15 mouse cellular contexts compared by ENCODE assay signal in the genomic region with DNA sequence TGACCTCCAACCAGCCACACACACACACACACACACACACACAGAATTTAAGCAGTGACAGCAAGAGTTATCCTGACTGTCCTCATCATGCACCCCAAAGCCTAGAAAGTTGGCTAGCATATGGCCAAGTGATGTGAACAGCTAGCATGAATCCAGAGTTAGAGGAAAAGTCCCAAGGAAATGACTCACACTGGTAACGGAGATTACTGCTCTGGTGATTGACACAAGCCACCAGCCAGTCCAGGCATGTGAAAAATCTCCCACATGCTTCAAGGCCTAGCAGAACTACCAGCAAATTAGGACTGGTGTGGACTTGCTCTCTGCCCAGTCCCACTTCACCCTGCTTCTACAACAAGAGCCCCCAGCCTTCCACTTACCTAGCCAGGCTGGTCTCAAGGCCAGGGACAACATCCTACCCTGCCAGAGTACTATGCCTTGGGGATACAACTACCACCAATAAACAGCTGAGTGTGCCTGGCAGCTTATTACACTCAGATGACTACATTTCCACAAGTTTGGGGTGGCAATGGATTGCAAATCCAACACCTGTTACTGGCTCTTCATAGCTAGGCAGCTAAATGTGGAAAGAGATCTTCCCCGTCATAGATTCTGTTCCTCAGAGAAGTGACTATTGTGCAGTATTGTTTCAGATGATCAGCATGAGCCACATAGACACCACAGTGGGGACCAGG. TPM values are rescaled to one million over a fixed set of nuclear protein-coding genes. Genes with fewer than 3 reads are reported as not detected.
DNase-seq lines count a peak whose midpoint lies in the region; ATAC-seq and TF ChIP-seq lines count a peak whose summit lies in the region.
"Had no signal": no experiment of that assay in that cellular context is flagged by ENCODE, and none has a peak within 500 bp of the region (broad histone marks: within the 10 kb centered on the region; RNA-seq: fewer than 3 reads in every experiment).

No protein-coding gene starts in this region.

- WGBS in embryonic facial prominence, embryonic 14.5 days, result 56% methylated on average over 2 of the region's 2 CpGs
- 80% methylated on average over 2 of the region's 2 CpGs for WGBS in embryonic facial prominence, embryonic 10.5 days
- WGBS in lung, postnatal 0 days, result 60% methylated on average over 2 of the region's 2 CpGs

- H3K9ac ChIP-seq in embryonic facial prominence, embryonic 14.5 days (ENCODE audit: low read depth, low read length), result no peak overlapping the region
- no peak overlapping the region for H3K9ac ChIP-seq in lung, postnatal 0 days (replicated peaks; ENCODE audit: low read depth)
- H3K9ac ChIP-seq: embryonic facial prominence, embryonic 15.5 days; hindbrain, embryonic 14.5 days; liver, embryonic 12.5 days; stomach, embryonic 15.5 days had no signal

- H3K27ac ChIP-seq in embryonic facial prominence, embryonic 14.5 days (replicated peaks; ENCODE audit: low read depth, low read length), result no peak overlapping the region; the same call in 1 of the 2 replicates
- H3K27ac ChIP-seq in embryonic facial prominence, embryonic 10.5 days (replicated peaks), result no peak overlapping the region
- no peak overlapping the region for H3K27ac ChIP-seq in lung, postnatal 0 days (ENCODE audit: low read length)
- H3K27ac ChIP-seq: embryonic facial prominence, embryonic 15.5 days; hindbrain, embryonic 14.5 days; liver, embryonic 12.5 days; stomach, embryonic 15.5 days had no signal

- ATAC-seq in embryonic facial prominence, embryonic 14.5 days (ENCODE audit: low read depth), result no peak
- ATAC-seq in lung, postnatal 0 days, result peak; percentile 30
- no peak for ATAC-seq in CD4-positive, CD25-positive, alpha-beta regulatory T cell, adult 4 months
- ATAC-seq: liver, embryonic 12.5 days had no signal

- no peak for TF ChIP-seq EP300 in lung, postnatal 0 days (IDR thresholded peaks at IDR 0.05)

- no peak overlapping the region for H3K4me3 ChIP-seq in embryonic facial prominence, embryonic 14.5 days (ENCODE audit: low read depth, low read length)
- H3K4me3 ChIP-seq in embryonic facial prominence, embryonic 10.5 days, result no peak overlapping the region
- H3K4me3 ChIP-seq in lung, postnatal 0 days (ENCODE audit: low read depth, low read length), result no peak overlapping the region
- H3K4me3 ChIP-seq: embryonic facial prominence, embryonic 15.5 days; liver, embryonic 12.5 days; stomach, embryonic 15.5 days had no signal

- peak; percentile 56 for DNase-seq in embryonic facial prominence, embryonic 14.5 days (ENCODE audit: low spot score)
- DNase-seq in embryonic facial prominence, embryonic 10.5 days (ENCODE audit: low spot score), result no peak
- DNase-seq in lung, postnatal 0 days (ENCODE audit: low spot score), result peak; percentile 23
- no peak for DNase-seq in lung, postnatal 25 days (ENCODE audit: low spot score)
- peak; percentile 35 for DNase-seq in fibroblast of lung, adult 2 months (ENCODE audit: low read depth)
- peak; percentile 25 for DNase-seq in skeletal muscle tissue, adult 2 months (ENCODE audit: low read depth, low spot score)
- DNase-seq in cerebellum, postnatal 25 days, result no peak
- DNase-seq: cerebellum, adult 9-10 months; layer of hippocampus, postnatal 36 days; right cerebral cortex, postnatal 25 days had no signal

- no peaks in the 10 kb centered on the region for H3K4me1 ChIP-seq in embryonic facial prominence, embryonic 14.5 days (ENCODE audit: control insufficient read depth, insufficient read depth, low read length)
- H3K4me1 ChIP-seq in embryonic facial prominence, embryonic 10.5 days, result peaks cover 19% of the 10 kb centered on the region
- H3K4me1 ChIP-seq in lung, postnatal 0 days (ENCODE audit: insufficient read depth, low read depth, low read length), result peaks cover 9% of the 10 kb centered on the region; the same call in 1 of the 2 replicates

- TF ChIP-seq CTCF in lung, postnatal 0 days (IDR thresholded peaks at IDR 0.05), result no peak

- H3K36me3 ChIP-seq in embryonic facial prominence, embryonic 14.5 days (ENCODE audit: control insufficient read depth, insufficient read depth, low read length), result no peaks in the 10 kb centered on the region
- H3K36me3 ChIP-seq in embryonic facial prominence, embryonic 10.5 days (replicated peaks), result peaks cover 5% of the 10 kb centered on the region
- H3K36me3 ChIP-seq in lung, postnatal 0 days (ENCODE audit: insufficient read depth, low read length), result no peaks in the 10 kb centered on the region
- H3K36me3 ChIP-seq: embryonic facial prominence, embryonic 15.5 days; liver, embryonic 12.5 days; stomach, embryonic 15.5 days had no signal

- H3K4me2 ChIP-seq in embryonic facial prominence, embryonic 14.5 days (ENCODE audit: low read depth, low read length), result no peak overlapping the region
- no peak overlapping the region for H3K4me2 ChIP-seq in lung, postnatal 0 days (replicated peaks; ENCODE audit: low read depth, low read length)
- H3K4me2 ChIP-seq: embryonic facial prominence, embryonic 15.5 days; hindbrain, embryonic 14.5 days; liver, embryonic 12.5 days; stomach, embryonic 15.5 days had no signal

- H3K27me3 ChIP-seq in embryonic facial prominence, embryonic 14.5 days (replicated peaks; ENCODE audit: control insufficient read depth, insufficient read depth, low read length), result no peaks in the 10 kb centered on the region
- no peaks in the 10 kb centered on the region for H3K27me3 ChIP-seq in embryonic facial prominence, embryonic 10.5 days (replicated peaks; ENCODE audit: low read depth, poor library complexity, severe bottlenecking)
- H3K27me3 ChIP-seq in lung, postnatal 0 days (replicated peaks; ENCODE audit: insufficient read depth, low read length), result no peaks in the 10 kb centered on the region
- H3K27me3 ChIP-seq: embryonic facial prominence, embryonic 15.5 days; liver, embryonic 12.5 days; stomach, embryonic 15.5 days had no signal

- H3K9me3 ChIP-seq in embryonic facial prominence, embryonic 14.5 days (ENCODE audit: control insufficient read depth, low read length), result no peaks in the 10 kb centered on the region
- no peaks in the 10 kb centered on the region for H3K9me3 ChIP-seq in embryonic facial prominence, embryonic 10.5 days
- H3K9me3 ChIP-seq in lung, postnatal 0 days (ENCODE audit: low read length), result no peaks in the 10 kb centered on the region
- H3K9me3 ChIP-seq: embryonic facial prominence, embryonic 15.5 days; liver, embryonic 12.5 days; stomach, embryonic 15.5 days had no signal

RNA-seq across cellular contexts. Expression of gene Cux1, which starts 35.5 kb away (rescaled TPM):
- 60.6 and 65.5 TPM in 2 replicates for polyA plus RNA-seq in embryonic facial prominence, embryonic 14.5 days (2014; fragmentation: Nextera tagmentation; extraction: Ambion mirVana)
- 75.3 and 77.8 TPM in 2 replicates for polyA plus RNA-seq in embryonic facial prominence, embryonic 10.5 days (2016; fragmentation: Nextera tagmentation; extraction: Ambion mirVana)
- 68.5 and 74.0 TPM in 2 replicates for polyA plus RNA-seq in lung, postnatal 0 days (2015; fragmentation: Nextera tagmentation; extraction: Ambion mirVana)
- 10 to 100 TPM; 48.1 to 69.0 TPM for polyA plus RNA-seq in CD4-positive, CD25-positive, alpha-beta regulatory T cell, adult 4 months (2017; shearing (Covaris generic))

Comparison
In these comparisons a context has a peak if more than half of its experiments do, and no peak if none do; other contexts are left out.
1. DNase-seq: peak in embryonic facial prominence, embryonic 14.5 days (single experiment), lung, postnatal 0 days (single experiment), fibroblast of lung, adult 2 months (single experiment) and skeletal muscle tissue, adult 2 months (single experiment); none in embryonic facial prominence, embryonic 10.5 days (single experiment), lung, postnatal 25 days (single experiment) and cerebellum, postnatal 25 days (0 of 2).